Mouse (Mus musculus) MEL (cell line): ENCODE data around the gene Dab2. TPM values are rescaled to one million over a fixed set of nuclear protein-coding genes. Genes with fewer than 3 reads are reported as not detected.

Experiments
- DNase-seq: peaks from one replicate; pipeline ENCODE4 v3.0.0; 2011; ENCODE audit warnings: low read depth, low spot score
- H3K27ac ChIP-seq: 2 replicates; pipeline ENCODE4 v1.5.1; 2012; ENCODE audit warnings: low read depth, mild to moderate bottlenecking, control low read depth, low read length, moderate library complexity; ENCODE audit not compliant: control insufficient read depth
- H3K27me3 ChIP-seq, 2 experiments: fragments of 150-350 bp in 1 of 2; sonication (generic) in 1 of 2; 2 replicates each; pipeline ENCODE4 v1.6.1; 2012; ENCODE audit warnings: low read length in 2 of 2, mild to moderate bottlenecking in 2 of 2, improper control_type of control experiment in 1 of 2, moderate library complexity in 1 of 2; ENCODE audit not compliant: insufficient read depth in 2 of 2, control insufficient read depth in 1 of 2
- H3K36me3 ChIP-seq, 2 experiments: 2 replicates each; pipeline ENCODE4 v1.6.1; 2012 to 2014; ENCODE audit warnings: low read length in 2 of 2, improper control_type of control experiment in 1 of 2, inconsistent platforms in 1 of 2, mild to moderate bottlenecking in 1 of 2; ENCODE audit not compliant: insufficient read depth in 2 of 2, control insufficient read depth in 1 of 2
- H3K4me1 ChIP-seq, 2 experiments: fragments of 150-350 bp in 1 of 2; sonication (generic) in 1 of 2; 2 replicates each; pipeline ENCODE4 v1.6.1; 2012; ENCODE audit warnings: low read length in 2 of 2, improper control_type of control experiment in 1 of 2, mild to moderate bottlenecking in 1 of 2; ENCODE audit not compliant: insufficient read depth in 2 of 2, control insufficient read depth in 1 of 2
- H3K4me3 ChIP-seq, 2 experiments: fragments of 150-350 bp in 1 of 2; sonication (generic) in 1 of 2; 2 replicates each; pipeline ENCODE4 v1.5.1; 2012; ENCODE audit warnings: low read depth in 2 of 2, low read length in 2 of 2, mild to moderate bottlenecking in 2 of 2, moderate library complexity in 2 of 2, control low read depth in 1 of 2, improper control_type of control experiment in 1 of 2; ENCODE audit not compliant: control insufficient read depth in 1 of 2, insufficient read depth in 1 of 2
- H3K79me2 ChIP-seq: 2 replicates; pipeline ENCODE4 v1.6.1; 2012; ENCODE audit warnings: mild to moderate bottlenecking, low read length, moderate library complexity; ENCODE audit not compliant: control insufficient read depth, poor library complexity, insufficient read depth
- H3K9ac ChIP-seq: 2 replicates; pipeline ENCODE4 v1.6.1; 2012; ENCODE audit warnings: low read depth, mild to moderate bottlenecking, control low read depth, low read length, moderate library complexity; ENCODE audit not compliant: control insufficient read depth, poor library complexity, severe bottlenecking
- H3K9me3 ChIP-seq: fragments of 150-350 bp; sonication (generic); replicated peaks from 2 replicates; pipeline ENCODE4 v1.6.1; 2012; ENCODE audit warnings: mild to moderate bottlenecking, low read length, improper control_type of control experiment, moderate library complexity; ENCODE audit not compliant: insufficient read depth
- E2F4 ChIP-seq: IDR thresholded peaks from 2 replicates; pipeline ENCODE4 v1.6.1; 2011; ENCODE audit warnings: low read depth, low read length, improper control_type of control experiment, borderline replicate concordance
- ELF1 ChIP-seq: IDR thresholded peaks from 2 replicates; pipeline ENCODE4 v1.6.1; 2014; ENCODE audit warnings: low read depth, mild to moderate bottlenecking, inconsistent platforms, low read length, improper control_type of control experiment, moderate library complexity
- HCFC1 ChIP-seq: IDR thresholded peaks from 2 replicates; pipeline ENCODE4 v1.6.1; 2012; ENCODE audit warnings: low read depth, mild to moderate bottlenecking, inconsistent platforms, low read length, improper control_type of control experiment, moderate library complexity
- JUND ChIP-seq: IDR thresholded peaks from 2 replicates; pipeline ENCODE4 v1.6.1; 2011; ENCODE audit warnings: low read depth, mild to moderate bottlenecking, improper control_type of control experiment, low read length
- MAFK ChIP-seq: IDR thresholded peaks from 2 replicates; pipeline ENCODE4 v1.6.1; 2011; ENCODE audit warnings: low read depth, mild to moderate bottlenecking, low read length, improper control_type of control experiment, borderline replicate concordance
- NELFE ChIP-seq: IDR thresholded peaks from 2 replicates; pipeline ENCODE4 v1.6.1; 2011; ENCODE audit warnings: low read depth, low read length, improper control_type of control experiment
- NRF1 ChIP-seq: IDR thresholded peaks from 2 replicates; pipeline ENCODE4 v1.6.1; 2014; ENCODE audit warnings: low read depth, mild to moderate bottlenecking, inconsistent platforms, low read length, improper control_type of control experiment, moderate library complexity; ENCODE audit not compliant: poor library complexity, insufficient read depth, severe bottlenecking
- POLR2AphosphoS5 ChIP-seq: IDR thresholded peaks from 2 replicates; pipeline ENCODE4 v1.6.1; 2012; ENCODE audit warnings: low read depth, borderline replicate concordance, mild to moderate bottlenecking, inconsistent platforms, low read length, moderate library complexity, mixed read lengths
- RAD21 ChIP-seq: IDR thresholded peaks from 2 replicates; pipeline ENCODE4 v1.6.1; 2011; ENCODE audit warnings: mild to moderate bottlenecking, low read depth, low read length, improper control_type of control experiment
- TAL1 ChIP-seq: IDR thresholded peaks from 2 replicates; pipeline ENCODE4 v1.6.1; 2012; ENCODE audit warnings: mild to moderate bottlenecking, inconsistent platforms, low read length, moderate library complexity, mixed read lengths
- USF1 ChIP-seq: IDR thresholded peaks from 2 replicates; pipeline ENCODE4 v1.6.1; 2014; ENCODE audit warnings: low read depth, mild to moderate bottlenecking, inconsistent platforms, low read length, improper control_type of control experiment, moderate library complexity
- ZC3H11A ChIP-seq: IDR thresholded peaks from 2 replicates; pipeline ENCODE4 v1.6.1; 2012; ENCODE audit warnings: low read depth, mild to moderate bottlenecking, inconsistent platforms, low read length, improper control_type of control experiment
- ZKSCAN1 ChIP-seq: IDR thresholded peaks from 2 replicates; pipeline ENCODE4 v1.6.1; 2012; ENCODE audit warnings: low read depth, mild to moderate bottlenecking, inconsistent platforms, low read length, improper control_type of control experiment, moderate library complexity
- ZMIZ1 ChIP-seq: IDR thresholded peaks from 2 replicates; pipeline ENCODE4 v1.6.1; 2012; ENCODE audit warnings: low read depth, mild to moderate bottlenecking, inconsistent platforms, low read length, improper control_type of control experiment, moderate library complexity
- ZNF384 ChIP-seq: IDR thresholded peaks from 2 replicates; pipeline ENCODE4 v1.6.1; 2012; ENCODE audit warnings: low read depth, mild to moderate bottlenecking, inconsistent platforms, low read length, improper control_type of control experiment
- polyA plus RNA-seq, 2 experiments: library from polyadenylated mRNA; stranded (reverse) in 1 of 2; unstranded in 1 of 2; fragments of >175 nt in 1 of 2; fragments of >200 nt in 1 of 2; gene quantifications; 2 replicates each; pipeline versions ENCODE4 v1.2.1 to v1.2.4; 2012; ENCODE audit warnings: low replicate concordance in 2 of 2, low read depth in 1 of 2; ENCODE audit not compliant: insufficient read length in 2 of 2, insufficient read depth in 1 of 2, missing spikeins in 1 of 2
- total RNA-seq: library from RNA; depleted of rRNA; stranded (reverse); fragments of 300-350 nt; gene quantifications from 2 replicates; pipeline ENCODE4 v1.2.3, GENCODE M21; 2012

Gene Dab2
- total and polyA plus RNA-seq, 3 experiments: not detected

- no peak overlapping the region for H3K27ac ChIP-seq
- no peak for TF ChIP-seq ZNF384
- TF ChIP-seq ZMIZ1: no peak
- no peak for TF ChIP-seq JUND
- TF ChIP-seq POLR2AphosphoS5: no peak
- no peak for TF ChIP-seq TAL1
- TF ChIP-seq HCFC1: no peak
- TF ChIP-seq ELF1: no peak
- TF ChIP-seq USF1: no peak
- TF ChIP-seq NRF1: no peak
- TF ChIP-seq RAD21: no peak
- TF ChIP-seq MAFK: no peak
- TF ChIP-seq E2F4: no peak
- no peak for TF ChIP-seq ZKSCAN1
- TF ChIP-seq, all 39 proteins: peak for 0
- Histone ChIP-seq H3K9me3 (no peaks in the 10 kb centered on the region), H3K36me3 (no peaks in the 10 kb centered on the region), H3K79me2 (no peaks in the 10 kb centered on the region), H3K4me1 (peaks cover 0 to 5% of the 10 kb centered on the region in 2 experiments; a peak in 1 of 4 replicates), H3K9ac (no peak overlapping the region), H3K27me3 (no peaks in the 10 kb centered on the region), H3K4me3 (no peak overlapping the region)
- no peak for DNase-seq
Measured at GRCm38 (mm10) chr15:6331380-6331779, 31.8 kb downstream of the Dab2 start.

- H3K9ac ChIP-seq: no peak overlapping the region
- DNase-seq: peak; percentile 26
- no peak for TF ChIP-seq ELF1
- peaks cover 0 to 5% of the 10 kb centered on the region in 2 experiments; a peak in 1 of 4 replicates for H3K4me1 ChIP-seq
- no peaks in the 10 kb centered on the region for H3K79me2 ChIP-seq
- no peak overlapping the region for H3K4me3 ChIP-seq
- no peaks in the 10 kb centered on the region for H3K27me3 ChIP-seq
- no peak overlapping the region for H3K27ac ChIP-seq
- no peaks in the 10 kb centered on the region for H3K36me3 ChIP-seq
- no peaks in the 10 kb centered on the region for H3K9me3 ChIP-seq
Measured at GRCm38 (mm10) chr15:6334664-6335206, 35.1 kb downstream of the Dab2 start.

- no peaks in the 10 kb centered on the region for H3K9me3 ChIP-seq
- H3K4me1 ChIP-seq: peaks cover 0 to 3% of the 10 kb centered on the region in 2 experiments; a peak in 1 of 4 replicates
- no peak for TF ChIP-seq POLR2AphosphoS5
- TF ChIP-seq ZC3H11A: no peak
- no peak for TF ChIP-seq NELFE
- no peak for TF ChIP-seq ZKSCAN1
- TF ChIP-seq ZNF384: no peak
- no peak for TF ChIP-seq E2F4
- TF ChIP-seq TAL1: no peak
- H3K27me3 ChIP-seq: peaks cover 0 to 5% of the 10 kb centered on the region in 2 experiments; a peak in 2 of 4 replicates
- no peak for DNase-seq
- no peaks in the 10 kb centered on the region for H3K36me3 ChIP-seq
- H3K79me2 ChIP-seq: no peaks in the 10 kb centered on the region
- H3K9ac ChIP-seq: no peak overlapping the region
- H3K27ac ChIP-seq: no peak overlapping the region
- no peak overlapping the region for H3K4me3 ChIP-seq
Measured at GRCm38 (mm10) chr15:6339767-6340166, 40.2 kb downstream of the Dab2 start.
